In genomic region chr2:180113909-180114890, GRCm38 (mm10) we compare ENCODE assay signal across 10 mouse cellular contexts. TPM values are rescaled to one million over a fixed set of nuclear protein-coding genes. Genes with fewer than 3 reads are reported as not detected.
DNase-seq lines count a peak whose midpoint lies in the region; ATAC-seq and TF ChIP-seq lines count a peak whose summit lies in the region.
"Had no signal": no experiment of that assay in that cellular context is flagged by ENCODE, and none has a peak within 500 bp of the region (broad histone marks: within the 10 kb centered on the region; RNA-seq: fewer than 3 reads in every experiment).

No protein-coding gene starts in this region.

- no peak overlapping the region for H3K4me3 ChIP-seq in intestine, postnatal 0 days (ENCODE audit: low read depth, low read length)
- no peak overlapping the region for H3K4me3 ChIP-seq in intestine, embryonic 16.5 days (ENCODE audit: low read length)
- no peak overlapping the region for H3K4me3 ChIP-seq in midbrain, embryonic 15.5 days

- TF ChIP-seq CTCF in intestine, postnatal 0 days (IDR thresholded peaks at IDR 0.05; ENCODE audit: low read depth): peak; percentile 37

- no peak for ATAC-seq in intestine, postnatal 0 days
- ATAC-seq in intestine, embryonic 16.5 days: no peak
- ATAC-seq in midbrain, embryonic 15.5 days (replicated peaks): no peak

- no peaks in the 10 kb centered on the region for H3K9me3 ChIP-seq in intestine, postnatal 0 days (ENCODE audit: control insufficient read depth)
- no peaks in the 10 kb centered on the region for H3K9me3 ChIP-seq in intestine, embryonic 16.5 days (ENCODE audit: control insufficient read depth, low read length)
- H3K9me3 ChIP-seq in midbrain, embryonic 15.5 days: no peaks in the 10 kb centered on the region
- H3K9me3 ChIP-seq: G1E had no signal

- H3K36me3 ChIP-seq in intestine, postnatal 0 days (ENCODE audit: control insufficient read depth, insufficient read depth): no peaks in the 10 kb centered on the region
- no peaks in the 10 kb centered on the region for H3K36me3 ChIP-seq in intestine, embryonic 16.5 days (ENCODE audit: control insufficient read depth, insufficient read depth, low read length)
- no peaks in the 10 kb centered on the region for H3K36me3 ChIP-seq in midbrain, embryonic 15.5 days (replicated peaks)
- H3K36me3 ChIP-seq: G1E had no signal

- whole genome bisulfite sequencing in intestine, postnatal 0 days: 58% methylated on average over 17 of the region's 17 CpGs
- WGBS in intestine, embryonic 16.5 days: 62% methylated on average over 17 of the region's 17 CpGs
- WGBS in midbrain, embryonic 15.5 days: 58% methylated on average over 17 of the region's 17 CpGs

- H3K4me2 ChIP-seq in intestine, postnatal 0 days (replicated peaks; ENCODE audit: low read depth): no peak overlapping the region
- H3K4me2 ChIP-seq in intestine, embryonic 16.5 days (ENCODE audit: low read depth, low read length): no peak overlapping the region
- no peak overlapping the region for H3K4me2 ChIP-seq in midbrain, embryonic 15.5 days

- no peak overlapping the region for H3K27ac ChIP-seq in intestine, postnatal 0 days (ENCODE audit: low read depth, low read length)
- H3K27ac ChIP-seq in intestine, embryonic 16.5 days (ENCODE audit: low read length): no peak overlapping the region
- H3K27ac ChIP-seq in midbrain, embryonic 15.5 days: peak overlapping the region; percentile 48; the same call in 1 of the 2 replicates
- H3K27ac ChIP-seq: macrophage had no signal

- no peak overlapping the region for H3K9ac ChIP-seq in intestine, postnatal 0 days (ENCODE audit: low read depth, low read length)
- no peak overlapping the region for H3K9ac ChIP-seq in intestine, embryonic 16.5 days (ENCODE audit: low read depth, low read length)
- H3K9ac ChIP-seq in midbrain, embryonic 15.5 days: no peak overlapping the region

- peak; percentile 83 for DNase-seq in cerebellum, adult 11-12 months
- DNase-seq in gastrocnemius, postnatal 10 days: peak; percentile 83
- peak; percentile 67 to 77 for DNase-seq in layer of hippocampus, adult 18-20 months (ENCODE audit: low spot score in 2 of 2)
- no peak for DNase-seq in embryo, embryonic 9.5 days (ENCODE audit: extremely low spot score)
- no peak for DNase-seq in thymus, postnatal 25 days

- peaks cover 13% of the 10 kb centered on the region; the same call in 1 of the 2 replicates for H3K4me1 ChIP-seq in intestine, postnatal 0 days (replicated peaks; ENCODE audit: control insufficient read depth, insufficient read depth, low read length)
- H3K4me1 ChIP-seq in intestine, embryonic 16.5 days (ENCODE audit: control insufficient read depth, insufficient read depth, low read length): peaks cover 12% of the 10 kb centered on the region
- H3K4me1 ChIP-seq in midbrain, embryonic 15.5 days: peaks cover 39% of the 10 kb centered on the region

- H3K27me3 ChIP-seq in intestine, postnatal 0 days (replicated peaks; ENCODE audit: control insufficient read depth, insufficient read depth, low read length): no peaks in the 10 kb centered on the region; the same call in 1 of the 2 replicates
- no peaks in the 10 kb centered on the region for H3K27me3 ChIP-seq in intestine, embryonic 16.5 days (replicated peaks; ENCODE audit: control insufficient read depth, insufficient read depth, low read length)
- H3K27me3 ChIP-seq in midbrain, embryonic 15.5 days (replicated peaks): no peaks in the 10 kb centered on the region

RNA-seq across cellular contexts. Expression of gene Osbpl2, which starts 4.9 kb away (rescaled TPM):
- 22.9 and 26.4 TPM in 2 replicates for polyA plus RNA-seq in intestine, postnatal 0 days (2015; fragmentation: Nextera tagmentation; extraction: Ambion mirVana)
- 30.4 and 32.4 TPM in 2 replicates for polyA plus RNA-seq in intestine, embryonic 16.5 days (2015; fragmentation: Nextera tagmentation; extraction: Ambion mirVana)
- 10 to 100 TPM; 18.1 to 21.5 TPM for total RNA-seq in gastrocnemius, postnatal 10 days (2021)
- 10 to 100 TPM; 47.6 to 47.9 TPM for total RNA-seq in layer of hippocampus, adult 18-20 months (2021)
- polyA plus RNA-seq in midbrain, embryonic 15.5 days (2015; fragmentation: Nextera tagmentation; extraction: Ambion mirVana): 80.3 and 81.2 TPM in 2 replicates

RNA-seq across cellular contexts. Expression of gene Hrh3, which starts 9.9 kb away (rescaled TPM):
- polyA plus RNA-seq in intestine, postnatal 0 days (2015; fragmentation: Nextera tagmentation; extraction: Ambion mirVana): not detected in 2 replicates
- 0.07 and 0.09 TPM in 2 replicates for polyA plus RNA-seq in intestine, embryonic 16.5 days (2015; fragmentation: Nextera tagmentation; extraction: Ambion mirVana)
- total RNA-seq in gastrocnemius, postnatal 10 days (2021): under 1 TPM; 0.29 to 0.42 TPM
- total RNA-seq in layer of hippocampus, adult 18-20 months (2021): 10 to 100 TPM; 49.0 to 63.4 TPM
- 3.2 and 3.7 TPM in 2 replicates for polyA plus RNA-seq in midbrain, embryonic 15.5 days (2015; fragmentation: Nextera tagmentation; extraction: Ambion mirVana)
- polyA plus RNA-seq: G1E, macrophage had no signal

RNA-seq across cellular contexts. Expression of gene Mtg2, which starts 43.8 kb away (rescaled TPM):
- 9.8 and 11.1 TPM in 2 replicates for polyA plus RNA-seq in intestine, postnatal 0 days (2015; fragmentation: Nextera tagmentation; extraction: Ambion mirVana)
- 25.4 and 31.0 TPM in 2 replicates for polyA plus RNA-seq in intestine, embryonic 16.5 days (2015; fragmentation: Nextera tagmentation; extraction: Ambion mirVana)
- 10 to 100 TPM; 10.4 to 12.1 TPM for total RNA-seq in gastrocnemius, postnatal 10 days (2021)
- total RNA-seq in layer of hippocampus, adult 18-20 months (2021): 10 to 100 TPM; 17.9 to 18.9 TPM
- polyA plus RNA-seq in midbrain, embryonic 15.5 days (2015; fragmentation: Nextera tagmentation; extraction: Ambion mirVana): 37.4 and 37.7 TPM in 2 replicates

RNA-seq across cellular contexts. Expression of gene Adrm1, which starts 57.1 kb away (rescaled TPM):
- 132 and 142 TPM in 2 replicates for polyA plus RNA-seq in intestine, postnatal 0 days (2015; fragmentation: Nextera tagmentation; extraction: Ambion mirVana)
- polyA plus RNA-seq in intestine, embryonic 16.5 days (2015; fragmentation: Nextera tagmentation; extraction: Ambion mirVana): 172 and 194 TPM in 2 replicates
- total RNA-seq in gastrocnemius, postnatal 10 days (2021): 100 to 1,000 TPM in 1 of 2 experiments, 10 to 100 TPM in 1; 97.8 to 108 TPM
- total RNA-seq in layer of hippocampus, adult 18-20 months (2021): 100 to 1,000 TPM; 103 to 105 TPM
- 205 and 213 TPM in 2 replicates for polyA plus RNA-seq in midbrain, embryonic 15.5 days (2015; fragmentation: Nextera tagmentation; extraction: Ambion mirVana)

Comparison
In these comparisons a context has a peak if more than half of its experiments do, and no peak if none do; other contexts are left out.
1. DNase-seq: peak in cerebellum, adult 11-12 months (single experiment), gastrocnemius, postnatal 10 days (single experiment) and layer of hippocampus, adult 18-20 months (2 of 2); none in embryo, embryonic 9.5 days (single experiment) and thymus, postnatal 25 days (single experiment).